Mouse (Mus musculus) heart, adult 2 months (tissue): ENCODE data around the gene Ankk1. TPM values are rescaled to one million over a fixed set of nuclear protein-coding genes. Genes with fewer than 3 reads are reported as not detected.

ENCODE experiments used
- DNase-seq, 2 experiments: peaks; one replicate each; pipeline ENCODE4 v3.0.0; 2021
- H3K27ac ChIP-seq: fragments of 200-600 bp; 2 replicates; pipeline ENCODE4 v1.8.1; 2022
- H3K27me3 ChIP-seq: fragments of 200-500 bp; 2 replicates; pipeline ENCODE4 v1.6.1; 2012; ENCODE audit warnings: mild to moderate bottlenecking, low read length, inconsistent platforms, mixed read lengths; ENCODE audit not compliant: control insufficient read depth, insufficient read depth
- H3K36me3 ChIP-seq: fragments of 200-500 bp; 2 replicates; pipeline ENCODE4 v1.6.1; 2012; ENCODE audit warnings: low read length, inconsistent platforms; ENCODE audit not compliant: control insufficient read depth, insufficient read depth
- H3K4me1 ChIP-seq: fragments of 200-500 bp; 2 replicates; pipeline ENCODE4 v1.6.1; 2011; ENCODE audit warnings: low read length; ENCODE audit not compliant: control insufficient read depth, insufficient read depth
- H3K4me3 ChIP-seq: fragments of 200-600 bp; 2 replicates; pipeline ENCODE4 v1.8.1; 2022
- H3K79me2 ChIP-seq: fragments of 200-500 bp; replicated peaks from 2 replicates; pipeline ENCODE4 v1.6.1; 2012; ENCODE audit warnings: mild to moderate bottlenecking, inconsistent platforms, low read length, moderate library complexity, mixed read lengths; ENCODE audit not compliant: control insufficient read depth, insufficient read depth
- H3K9ac ChIP-seq: fragments of 200-500 bp; 2 replicates; pipeline ENCODE4 v1.6.1; 2012; ENCODE audit warnings: low read depth, mild to moderate bottlenecking, control low read depth, inconsistent platforms, low read length, mixed read lengths
- CTCF ChIP-seq: fragments of 200-600 bp; IDR thresholded peaks from 2 replicates; pipeline ENCODE4 v1.8.1; 2022; ENCODE audit warnings: antibody characterized with exemption, mild to moderate bottlenecking, moderate library complexity
- EP300 ChIP-seq: fragments of 200-500 bp; IDR thresholded peaks from 2 replicates; pipeline ENCODE4 v1.6.1; 2011; ENCODE audit warnings: low read depth, low read length, control low read depth; ENCODE audit not compliant: insufficient read depth
- POLR2A ChIP-seq: fragments of 200-500 bp; IDR thresholded peaks from 2 replicates; pipeline ENCODE4 v1.6.1; 2011; ENCODE audit warnings: mild to moderate bottlenecking, low read depth, low read length, control low read depth; ENCODE audit not compliant: insufficient read depth
- WGBS: fragments of 180-500 bp; shearing (Covaris S2); methylation state at CpG from one replicate; pipeline ENCODE4 v1.1.7; 2018; 5-methylcytosine and 5-hydroxymethylcytosine counted together
- intact Hi-C: fragments of 180-260 bp; cut with DNase I; formaldehyde crosslinking; loops from one replicate; pipeline ENCODE4 v1.15.1; 2025
- long read RNA-seq: library from polyadenylated mRNA; stranded (forward); transcript quantifications from one replicate; pipeline ENCODE4 v2.0.0, GENCODE M21; 2021
- polyA plus RNA-seq: library from polyadenylated mRNA; depleted of rRNA; stranded (reverse); fragments of >200 nt; gene quantifications from 2 replicates; pipeline ENCODE4 v1.2.3, GENCODE M21; 2012; rRNA removed
- total RNA-seq, 2 experiments: library from RNA; stranded (reverse); gene quantifications; 2 replicates each; pipeline ENCODE4 v1.2.3; 2021

Gene Ankk1
- total RNA-seq (not detected), polyA plus RNA-seq (not detected in 2 replicates)
- long read RNA-seq: 0 reads

- intact Hi-C loops: no loop called here
- WGBS: 84% methylated on average over 7 of the region's 7 CpGs
- DNase-seq: no peak
- Histone ChIP-seq H3K4me1 (no peaks in the 10 kb centered on the region), H3K27ac (no peak within 1 kb of the TSS), H3K27me3 (no peaks in the 10 kb centered on the region), H3K9ac (no peak within 1 kb of the TSS), H3K79me2 (no peaks in the 10 kb centered on the region), H3K4me3 (no peak within 1 kb of the TSS), H3K36me3 (no peaks in the 10 kb centered on the region)
- TF ChIP-seq EP300: no peak
Observed at GRCm38 (mm10) chr9:49426921-49427320, at the start of gene Ankk1. Ankk1 (minus strand) TSS chr9:49427021.

DNA sequence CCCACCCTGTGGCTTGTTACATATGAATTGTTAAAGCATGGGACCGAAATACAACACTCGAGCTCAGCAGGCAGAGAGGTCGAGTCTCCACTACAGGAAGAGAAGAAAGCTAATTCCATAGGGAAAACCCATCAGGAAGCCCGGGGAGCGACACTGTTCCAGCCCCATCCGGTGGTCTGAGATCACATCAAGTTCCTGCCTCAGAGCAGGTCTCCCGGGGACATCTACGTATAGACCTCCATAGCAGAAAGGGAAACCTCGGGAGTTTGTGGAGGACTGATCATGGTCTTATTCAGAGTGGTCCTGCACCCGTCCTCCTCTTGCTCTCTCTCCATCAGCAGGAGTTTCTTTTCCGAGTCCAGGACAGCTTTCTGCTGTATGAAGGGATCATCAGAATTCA lies 45.3 kb upstream of the Ankk1 start:
- intact Hi-C loops: no loop called here
- Histone ChIP-seq H3K4me3 (no peak overlapping the region), H3K79me2 (no peaks in the 10 kb centered on the region), H3K27ac (no peak overlapping the region), H3K9ac (no peak overlapping the region), H3K4me1 (no peaks in the 10 kb centered on the region), H3K27me3 (no peaks in the 10 kb centered on the region), H3K36me3 (no peaks in the 10 kb centered on the region)
- no peak for DNase-seq
- WGBS: 43% methylated on average over 11 of the region's 11 CpGs
- TF ChIP-seq CTCF (no peak), EP300 (no peak), POLR2A (no peak)

DNA sequence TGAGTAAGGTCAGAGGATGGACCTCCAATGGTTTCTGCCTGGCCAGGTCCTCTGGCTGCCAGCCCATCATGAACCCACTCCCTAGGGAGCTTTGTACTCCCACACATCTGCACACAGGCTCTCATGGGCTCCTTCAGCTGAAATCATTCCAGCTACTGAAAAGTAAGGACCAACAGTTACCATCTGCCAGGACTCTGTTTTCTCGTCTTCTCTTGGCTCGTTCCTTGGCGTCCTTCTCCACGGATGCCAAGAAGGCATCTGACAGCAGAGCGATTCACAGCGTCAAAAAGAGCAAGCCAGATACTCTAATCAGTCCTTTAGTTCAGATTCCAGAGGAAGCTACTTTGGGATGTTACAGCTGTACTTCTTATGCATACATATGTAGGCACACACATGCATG lies 44.1 kb upstream of the Ankk1 start:
- no peak overlapping the region for H3K9ac ChIP-seq
- intact Hi-C loops: no loop called here
- H3K27me3 ChIP-seq: no peaks in the 10 kb centered on the region
- no peak overlapping the region for H3K4me3 ChIP-seq
- WGBS: 73% methylated on average over 6 of the region's 6 CpGs
- no peaks in the 10 kb centered on the region for H3K36me3 ChIP-seq
- no peak overlapping the region for H3K27ac ChIP-seq
- H3K79me2 ChIP-seq: no peaks in the 10 kb centered on the region
- no peaks in the 10 kb centered on the region for H3K4me1 ChIP-seq
- no peak for DNase-seq
- TF ChIP-seq POLR2A (no peak), CTCF (no peak), EP300 (no peak)

GRCm38 (mm10) chr9:49470006-49470405 lies 43.2 kb upstream of the Ankk1 start:
- no peaks in the 10 kb centered on the region for H3K79me2 ChIP-seq
- H3K4me3 ChIP-seq: no peak overlapping the region
- no peak for TF ChIP-seq CTCF
- no peak for TF ChIP-seq EP300
- TF ChIP-seq POLR2A: no peak
- no peaks in the 10 kb centered on the region for H3K4me1 ChIP-seq
- intact Hi-C loops: no loop called here
- no peaks in the 10 kb centered on the region for H3K27me3 ChIP-seq
- DNase-seq: no peak
- H3K36me3 ChIP-seq: no peaks in the 10 kb centered on the region
- no peak overlapping the region for H3K27ac ChIP-seq
- no peak overlapping the region for H3K9ac ChIP-seq
- WGBS: 97% methylated on average over 19 of the region's 19 CpGs

DNA sequence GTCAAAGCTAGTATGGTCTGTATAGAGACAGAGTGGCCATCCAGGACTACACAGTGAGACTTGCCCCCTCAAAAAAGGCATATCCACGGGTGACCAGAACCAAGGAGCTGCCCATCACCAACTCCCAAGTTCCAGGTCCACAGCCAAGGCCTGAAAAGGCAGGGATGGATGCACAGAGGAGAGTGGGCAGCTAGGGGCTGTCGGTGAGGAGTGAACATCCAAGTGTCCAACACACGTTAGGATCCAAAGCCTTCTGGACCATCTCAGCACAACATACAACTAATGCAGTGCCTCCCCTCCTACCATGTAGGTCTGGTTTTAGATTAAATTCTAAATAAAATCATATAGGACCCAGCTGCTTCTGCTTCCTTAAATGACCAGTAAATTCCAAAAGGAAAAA lies 29.3 kb upstream of the Ankk1 start:
- no peak overlapping the region for H3K4me3 ChIP-seq
- 84% methylated on average over 3 of the region's 3 CpGs for WGBS
- no peak overlapping the region for H3K9ac ChIP-seq
- intact Hi-C loops: no loop called here
- no peaks in the 10 kb centered on the region for H3K27me3 ChIP-seq
- H3K4me1 ChIP-seq: no peaks in the 10 kb centered on the region
- DNase-seq: no peak
- H3K79me2 ChIP-seq: no peaks in the 10 kb centered on the region
- H3K27ac ChIP-seq: no peak overlapping the region
- no peak for TF ChIP-seq EP300
- TF ChIP-seq POLR2A: no peak
- TF ChIP-seq CTCF: no peak
- H3K36me3 ChIP-seq: no peaks in the 10 kb centered on the region

- H3K36me3 ChIP-seq: no peaks in the 10 kb centered on the region
- no peak overlapping the region for H3K9ac ChIP-seq
- H3K27me3 ChIP-seq: no peaks in the 10 kb centered on the region
- H3K4me3 ChIP-seq: no peak overlapping the region
- 97% methylated on average over 1 of the region's 1 CpGs for WGBS
- H3K79me2 ChIP-seq: no peaks in the 10 kb centered on the region
- no peak overlapping the region for H3K27ac ChIP-seq
- intact Hi-C loops: no loop called here
- TF ChIP-seq POLR2A (no peak), CTCF (no peak), EP300 (no peak)
- no peaks in the 10 kb centered on the region for H3K4me1 ChIP-seq
- DNase-seq: no peak
Observed at GRCm38 (mm10) chr9:49452396-49452795, 25.6 kb upstream of the Ankk1 start.
